Mouse (Mus musculus) spleen, postnatal 36 days (tissue): Measurements from ENCODE around the gene Wdfy4.
A peak's percentile ranks its signal among the peaks of the same experiment; 100 is the strongest.

Source experiments
- DNase-seq, 2 experiments: peaks; one replicate each; pipeline ENCODE4 v3.0.0; 2022; ENCODE audit warnings: low spot score in 2 of 2, mixed read lengths in 1 of 2

The Wdfy4 gene

GRCm38 (mm10) chr14:32984176-32984738 is 201.1 kb downstream of the Wdfy4 start:
- no peak for DNase-seq

GRCm38 (mm10) chr14:32970700-32971099 is 214.6 kb downstream of the Wdfy4 start:
- DNase-seq: no peak

- DNase-seq: no peak
Observed at GRCm38 (mm10) chr14:32964742-32965141, 220.6 kb downstream of the Wdfy4 start.

- DNase-seq: peak; percentile 9 to 13
Observed at GRCm38 (mm10) chr14:32960481-32960880, 224.8 kb downstream of the Wdfy4 start.

GRCm38 (mm10) chr14:32958671-32959070 is 226.6 kb downstream of the Wdfy4 start:
- DNase-seq: no peak

GRCm38 (mm10) chr14:32956486-32956885 is 228.8 kb downstream of the Wdfy4 start:
- DNase-seq: no peak

GRCm38 (mm10) chr14:32950312-32951301 is 234.7 kb downstream of the Wdfy4 start:
- DNase-seq: peak; percentile 10 to 15

GRCm38 (mm10) chr14:32947512-32947911 is 237.8 kb downstream of the Wdfy4 start:
- DNase-seq: no peak

- DNase-seq: no peak
Observed at GRCm38 (mm10) chr14:32939217-32939616, 246.1 kb downstream of the Wdfy4 start.

- DNase-seq: no peak
Observed at GRCm38 (mm10) chr14:32934064-32934463, 251.2 kb downstream of the Wdfy4 start.

- DNase-seq: no peak
Observed at GRCm38 (mm10) chr14:32932220-32932619, 253.1 kb downstream of the Wdfy4 start.

- DNase-seq: peak in 1 of 2 experiments; percentile 18
Observed at GRCm38 (mm10) chr14:32931709-32932108, 253.6 kb downstream of the Wdfy4 start.

GRCm38 (mm10) chr14:32923871-32924270 is 261.4 kb downstream of the Wdfy4 start:
- no peak for DNase-seq

GRCm38 (mm10) chr14:32917919-32918318 is 267.4 kb downstream of the Wdfy4 start:
- DNase-seq: no peak

- DNase-seq: no peak
Observed at GRCm38 (mm10) chr14:32915360-32915759, 269.9 kb downstream of the Wdfy4 start.

GRCm38 (mm10) chr14:32911187-32911586 is 274.1 kb downstream of the Wdfy4 start:
- no peak for DNase-seq
